Mouse (Mus musculus): ENCODE data around the gene Foxn1.
A peak's percentile ranks its signal among the peaks of the same experiment; 100 is the strongest.

Foxn1 gene

DNA sequence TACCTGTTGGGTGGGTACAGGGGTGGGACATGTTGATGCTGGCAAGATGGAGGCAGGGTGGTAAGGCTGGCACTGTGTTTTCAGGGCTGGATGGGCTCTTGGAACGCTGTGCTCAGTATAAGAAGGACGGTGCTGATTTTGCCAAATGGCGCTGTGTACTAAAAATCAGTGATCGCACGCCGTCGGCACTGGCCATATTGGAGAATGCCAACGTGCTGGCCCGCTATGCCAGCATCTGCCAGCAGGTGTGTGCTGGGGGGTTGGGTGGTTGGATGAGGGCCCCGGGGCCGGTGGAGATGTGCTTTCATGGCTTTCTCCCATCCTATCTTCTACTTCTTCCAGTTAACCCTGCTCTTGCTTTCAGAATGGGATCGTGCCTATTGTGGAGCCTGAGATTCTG, 61.4 kb downstream of the Foxn1 start:
- DNase-seq, result no peak

DNA sequence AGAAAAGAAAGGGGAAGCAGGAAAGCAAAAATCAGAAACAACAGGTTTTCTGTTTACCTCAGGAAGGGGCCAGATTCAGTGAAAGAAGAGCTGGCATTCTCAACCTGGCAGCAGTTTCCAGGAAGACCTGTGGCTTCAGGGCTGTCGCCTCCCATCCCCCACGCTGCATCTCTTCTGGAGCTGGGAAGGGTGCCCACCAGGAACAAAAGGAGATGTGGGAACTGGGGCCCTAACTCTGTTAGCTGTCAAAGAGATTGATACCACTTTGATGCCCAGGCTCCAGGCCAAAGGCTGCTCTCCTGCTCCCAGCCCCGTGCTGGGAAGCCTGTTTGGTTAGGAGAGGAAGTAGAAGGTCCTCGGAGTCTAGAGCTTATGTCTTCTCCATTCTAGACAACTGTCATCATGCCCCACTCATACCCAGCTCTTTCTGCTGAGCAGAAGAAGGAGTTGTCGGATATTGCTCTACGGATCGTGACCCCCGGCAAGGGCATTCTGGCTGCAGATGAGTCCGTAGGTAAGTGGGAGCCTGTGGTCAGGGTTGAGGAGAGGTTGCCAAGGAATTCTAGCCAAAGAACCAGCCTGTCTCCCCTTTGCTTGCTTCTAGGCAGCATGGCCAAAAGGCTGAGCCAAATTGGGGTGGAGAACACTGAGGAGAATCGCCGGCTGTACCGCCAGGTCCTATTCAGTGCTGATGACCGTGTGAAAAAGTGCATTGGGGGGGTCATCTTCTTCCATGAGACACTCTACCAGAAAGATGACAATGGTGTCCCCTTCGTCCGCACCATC, 62.2 kb downstream of the Foxn1 start:
- DNase-seq, result peak; percentile 59 to 63

DNA sequence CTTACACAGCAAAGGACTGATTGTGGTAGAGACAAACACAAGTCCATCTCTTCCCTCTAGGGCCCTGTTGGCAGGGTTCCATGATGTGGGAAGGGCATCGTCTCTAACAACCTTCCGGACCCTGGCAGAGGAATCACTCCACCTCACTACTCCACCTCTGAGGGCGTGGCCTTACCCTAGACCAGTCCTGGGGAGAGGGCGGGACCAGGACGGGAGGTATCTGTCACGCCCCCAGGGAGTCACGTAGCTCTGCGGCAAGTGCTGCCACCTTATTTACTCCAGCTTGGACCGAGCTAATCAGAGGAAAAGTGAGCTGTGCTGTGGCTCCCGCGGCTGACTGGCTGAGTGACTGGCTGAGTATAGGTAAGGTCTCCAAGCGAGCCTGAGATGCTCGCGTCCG, 63.5 kb downstream of the Foxn1 start, which contains the start of gene Aldoc:
TSS of gene Aldoc (plus strand) at position 109 of the 400 bp plus-strand sequence.
- peak; percentile 90 to 96 for DNase-seq

DNA sequence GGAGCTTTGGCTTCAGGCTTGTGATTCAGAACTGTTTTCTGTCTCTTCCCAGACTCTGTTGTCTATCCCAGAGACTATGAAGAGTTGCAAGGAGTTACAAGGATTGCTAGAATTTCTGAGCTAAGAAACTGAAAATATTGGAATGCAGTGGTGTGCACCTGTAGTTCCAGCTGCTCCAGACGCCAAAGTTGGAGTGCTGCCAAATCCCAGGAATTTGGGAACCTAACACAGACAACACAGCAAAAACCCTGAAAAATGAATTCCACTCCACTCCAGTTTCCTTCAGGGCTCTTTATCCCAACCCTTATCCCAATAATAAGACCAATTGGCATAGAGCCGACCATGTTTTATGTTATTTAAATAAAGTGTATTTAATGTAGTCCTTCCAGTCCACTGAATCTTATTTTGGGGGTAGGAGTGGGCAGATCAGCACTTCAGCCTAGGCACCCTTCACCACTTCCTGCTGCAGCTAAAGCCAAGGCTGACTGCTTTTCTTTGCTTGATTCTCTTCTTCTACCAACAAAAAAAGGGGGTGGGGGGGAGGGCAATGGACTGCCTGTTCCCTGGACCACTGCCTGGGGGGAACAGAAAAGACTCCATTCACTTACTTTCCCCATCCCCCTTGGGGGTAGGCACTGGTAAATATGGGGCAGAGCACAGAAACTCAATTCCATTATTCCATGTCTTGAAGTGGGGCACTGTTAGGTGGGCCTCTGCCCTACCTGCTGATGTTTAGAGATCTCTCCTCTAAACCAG, 64.1 kb downstream of the Foxn1 start:
- no peak for DNase-seq

DNA sequence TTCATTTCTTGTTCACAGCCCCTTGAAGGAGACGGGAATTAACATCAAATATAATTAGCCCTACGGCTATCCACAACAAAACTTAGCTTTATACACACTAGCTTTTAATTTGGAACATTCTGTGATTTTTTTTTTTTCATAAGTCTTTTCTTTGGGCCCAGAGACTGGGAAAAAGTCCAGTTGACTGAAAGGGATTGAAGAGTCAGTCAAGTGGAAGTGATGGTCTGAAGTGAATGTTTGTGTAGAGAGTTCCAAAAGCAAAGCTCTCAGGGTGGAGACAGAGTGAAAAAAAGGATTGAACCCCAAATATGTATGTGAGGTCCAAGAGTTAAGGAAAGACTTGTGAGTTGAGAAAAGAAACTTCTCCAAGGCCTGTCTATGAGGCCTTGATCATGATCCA, 67.9 kb downstream of the Foxn1 start:
- no peak for DNase-seq

DNA sequence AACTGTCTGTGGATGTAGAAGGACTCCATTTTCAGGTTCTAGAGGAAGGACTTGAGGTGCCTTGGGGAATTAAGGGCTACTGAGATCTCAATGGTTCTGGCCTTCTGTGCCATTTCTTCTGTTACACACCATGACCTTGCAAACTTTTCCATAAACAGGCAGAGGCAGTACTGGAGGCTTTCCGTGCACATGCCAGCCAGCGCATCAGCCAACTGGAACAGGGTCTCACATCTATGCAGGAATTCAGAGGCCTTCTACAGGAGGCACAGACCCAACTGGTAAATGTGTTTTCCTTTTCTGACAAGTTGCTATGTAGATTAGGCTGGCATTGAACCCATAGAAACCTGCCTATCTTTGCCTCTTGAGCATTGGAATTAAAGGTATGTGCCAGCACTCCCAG, 72.7 kb downstream of the Foxn1 start:
- no peak for DNase-seq

DNA sequence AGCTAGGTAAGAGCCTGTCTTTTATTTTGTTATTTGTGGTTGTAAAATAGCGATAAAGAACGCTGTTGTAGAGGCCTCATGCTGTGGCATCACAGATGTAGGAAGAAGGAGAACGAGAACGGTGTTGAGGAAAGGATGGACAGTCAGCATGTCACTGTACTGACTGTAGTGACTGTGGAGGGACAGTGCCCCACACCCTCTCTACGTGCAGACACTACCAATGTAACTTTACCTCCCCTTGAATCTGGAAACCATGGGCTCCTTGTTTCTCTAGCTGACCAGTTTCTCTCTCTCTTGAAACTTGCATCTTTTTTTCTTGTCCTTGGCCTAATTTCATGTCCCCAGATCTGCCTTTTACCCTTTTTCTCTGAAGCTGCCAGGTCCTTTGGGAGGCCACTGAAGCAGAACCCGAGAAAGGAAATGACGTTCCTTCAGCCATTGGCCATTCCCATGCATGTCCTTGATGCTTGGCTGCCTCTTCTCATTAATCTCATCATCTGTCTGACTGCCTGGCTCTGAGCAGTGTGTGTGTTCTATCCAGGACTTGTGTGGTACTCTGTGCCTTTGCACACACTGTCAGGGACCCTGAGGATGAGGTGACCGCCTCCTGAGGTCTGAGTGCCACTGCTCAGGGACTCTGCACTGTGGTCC, 75.4 kb downstream of the Foxn1 start:
- no peak for DNase-seq
